ENCODE assay signal across 20 mouse cellular contexts in genomic region chr6:91609671-91610070, GRCm38 (mm10).
DNase-seq lines count a peak whose midpoint lies in the region; ATAC-seq lines count a peak whose summit lies in the region.
"Had no signal": no experiment of that assay in that cellular context is flagged by ENCODE, and none has a peak within 500 bp of the region (broad histone marks: within the 10 kb centered on the region; RNA-seq: fewer than 3 reads in every experiment).

No protein-coding gene starts in this region.

- H3K27me3 ChIP-seq in forebrain, embryonic 12.5 days: no peaks in the 10 kb centered on the region
- H3K27me3 ChIP-seq in forebrain, embryonic 15.5 days: no peaks in the 10 kb centered on the region
- no peaks in the 10 kb centered on the region for H3K27me3 ChIP-seq in kidney, embryonic 14.5 days (ENCODE audit: control insufficient read depth, insufficient read depth, low read length)
- H3K27me3 ChIP-seq in kidney, embryonic 16.5 days (ENCODE audit: insufficient read depth, low read length): no peaks in the 10 kb centered on the region
- H3K27me3 ChIP-seq in embryonic facial prominence, embryonic 14.5 days (replicated peaks; ENCODE audit: control insufficient read depth, insufficient read depth, low read length): no peaks in the 10 kb centered on the region
- H3K27me3 ChIP-seq: embryonic facial prominence, embryonic 15.5 days; forebrain, embryonic 13.5 days; Patski had no signal

- H3K27ac ChIP-seq in forebrain, embryonic 12.5 days: peak overlapping the region; percentile 25; the same call in 1 of the 2 replicates
- H3K27ac ChIP-seq in forebrain, embryonic 15.5 days (replicated peaks): no peak overlapping the region
- H3K27ac ChIP-seq in kidney, embryonic 14.5 days (ENCODE audit: low read depth, low read length): no peak overlapping the region
- H3K27ac ChIP-seq in kidney, embryonic 16.5 days (ENCODE audit: low read length): no peak overlapping the region
- no peak overlapping the region for H3K27ac ChIP-seq in embryonic facial prominence, embryonic 14.5 days (replicated peaks; ENCODE audit: low read depth, low read length)
- H3K27ac ChIP-seq: embryonic facial prominence, embryonic 15.5 days; forebrain, embryonic 13.5 days; heart, embryonic 15.5 days had no signal

- DNase-seq in embryonic facial prominence, embryonic 14.5 days (ENCODE audit: low spot score): peak; percentile 41
- DNase-seq in adrenal gland, postnatal 4 days (ENCODE audit: low spot score in 2 of 2): no peak
- DNase-seq: adrenal gland, postnatal 14 days; cerebellum, adult 2 months; gastrocnemius, postnatal 10 days; heart, adult 18-20 months had no signal

- no peak overlapping the region for H3K9ac ChIP-seq in forebrain, embryonic 12.5 days
- no peak overlapping the region for H3K9ac ChIP-seq in forebrain, embryonic 15.5 days (replicated peaks)
- 0 out of 2 replicates have a peak overlapping the region, but pooled peaks have one; percentile 23 for H3K9ac ChIP-seq in kidney, embryonic 14.5 days (ENCODE audit: low read depth, low read length)
- no peak overlapping the region; the same call in 1 of the 2 replicates for H3K9ac ChIP-seq in kidney, embryonic 16.5 days (replicated peaks; ENCODE audit: low read length)
- H3K9ac ChIP-seq in embryonic facial prominence, embryonic 14.5 days (ENCODE audit: low read depth, low read length): no peak overlapping the region
- H3K9ac ChIP-seq: embryonic facial prominence, embryonic 15.5 days; forebrain, embryonic 13.5 days; heart, embryonic 15.5 days had no signal

- no peak overlapping the region for H3K4me2 ChIP-seq in forebrain, embryonic 12.5 days
- no peak overlapping the region for H3K4me2 ChIP-seq in forebrain, embryonic 15.5 days (replicated peaks)
- H3K4me2 ChIP-seq in kidney, embryonic 14.5 days (replicated peaks; ENCODE audit: low read depth, low read length): no peak overlapping the region
- no peak overlapping the region for H3K4me2 ChIP-seq in kidney, embryonic 16.5 days (replicated peaks; ENCODE audit: low read depth, low read length)
- H3K4me2 ChIP-seq in embryonic facial prominence, embryonic 14.5 days (ENCODE audit: low read depth, low read length): no peak overlapping the region
- H3K4me2 ChIP-seq: embryonic facial prominence, embryonic 15.5 days; forebrain, embryonic 13.5 days; heart, embryonic 11.5 days; heart, embryonic 15.5 days had no signal

- no peak for ATAC-seq in forebrain, embryonic 12.5 days (ENCODE audit: low FRiP score)
- no peak for ATAC-seq in forebrain, embryonic 15.5 days (replicated peaks)
- ATAC-seq in kidney, embryonic 14.5 days (ENCODE audit: low FRiP score, low TSS enrichment): no peak
- no peak for ATAC-seq in kidney, embryonic 16.5 days (ENCODE audit: low FRiP score, low TSS enrichment)
- no peak; the same call in 1 of the 2 replicates for ATAC-seq in embryonic facial prominence, embryonic 14.5 days (ENCODE audit: low read depth)
- ATAC-seq: activated CD4-positive, CD25-positive, alpha-beta regulatory T cell, adult 4 months; forebrain, embryonic 13.5 days; hindbrain, embryonic 16.5 days; inflammation-experienced regulatory T-cells, adult 6 months; intestine, postnatal 0 days; Patski had no signal

- no peaks in the 10 kb centered on the region for H3K9me3 ChIP-seq in forebrain, embryonic 12.5 days
- H3K9me3 ChIP-seq in forebrain, embryonic 15.5 days: no peaks in the 10 kb centered on the region
- no peaks in the 10 kb centered on the region for H3K9me3 ChIP-seq in kidney, embryonic 14.5 days (ENCODE audit: control insufficient read depth, low read length)
- H3K9me3 ChIP-seq in kidney, embryonic 16.5 days (ENCODE audit: low read length): peaks cover 6% of the 10 kb centered on the region; the same call in 1 of the 2 replicates
- peaks cover 5% of the 10 kb centered on the region; the same call in 1 of the 2 replicates for H3K9me3 ChIP-seq in embryonic facial prominence, embryonic 14.5 days (ENCODE audit: control insufficient read depth, low read length)
- H3K9me3 ChIP-seq: embryonic facial prominence, embryonic 15.5 days; forebrain, embryonic 13.5 days; heart, embryonic 15.5 days had no signal

- H3K36me3 ChIP-seq in forebrain, embryonic 12.5 days (replicated peaks): no peaks in the 10 kb centered on the region
- H3K36me3 ChIP-seq in forebrain, embryonic 15.5 days: no peaks in the 10 kb centered on the region
- no peaks in the 10 kb centered on the region for H3K36me3 ChIP-seq in kidney, embryonic 14.5 days (ENCODE audit: control insufficient read depth, insufficient read depth, low read length)
- no peaks in the 10 kb centered on the region for H3K36me3 ChIP-seq in kidney, embryonic 16.5 days (ENCODE audit: insufficient read depth, low read length)
- no peaks in the 10 kb centered on the region for H3K36me3 ChIP-seq in embryonic facial prominence, embryonic 14.5 days (ENCODE audit: control insufficient read depth, insufficient read depth, low read length)
- H3K36me3 ChIP-seq: embryonic facial prominence, embryonic 15.5 days; heart, embryonic 15.5 days had no signal

- 12% methylated on average over 2 of the region's 2 CpGs for WGBS in forebrain, embryonic 12.5 days
- WGBS in forebrain, embryonic 15.5 days: 2% methylated on average over 2 of the region's 2 CpGs
- WGBS in kidney, embryonic 14.5 days: 59% methylated on average over 2 of the region's 2 CpGs
- WGBS in kidney, embryonic 16.5 days: 55% methylated on average over 2 of the region's 2 CpGs
- 32% methylated on average over 2 of the region's 2 CpGs for WGBS in embryonic facial prominence, embryonic 14.5 days

- H3K4me3 ChIP-seq in forebrain, embryonic 12.5 days (replicated peaks): no peak overlapping the region
- no peak overlapping the region for H3K4me3 ChIP-seq in forebrain, embryonic 15.5 days
- H3K4me3 ChIP-seq in kidney, embryonic 14.5 days (ENCODE audit: low read length): no peak overlapping the region
- no peak overlapping the region for H3K4me3 ChIP-seq in kidney, embryonic 16.5 days (ENCODE audit: low read length)
- no peak overlapping the region for H3K4me3 ChIP-seq in embryonic facial prominence, embryonic 14.5 days (ENCODE audit: low read depth, low read length)
- H3K4me3 ChIP-seq: embryonic facial prominence, embryonic 15.5 days; erythroblast, embryonic 14.5 days; forebrain, embryonic 13.5 days; heart, embryonic 15.5 days had no signal

- H3K4me1 ChIP-seq in forebrain, embryonic 12.5 days: peaks cover 7% of the 10 kb centered on the region; the same call in 1 of the 2 replicates
- no peaks in the 10 kb centered on the region for H3K4me1 ChIP-seq in forebrain, embryonic 15.5 days
- 0 out of 2 replicates have a peak, but pooled peaks cover 2% of the 10 kb centered on the region for H3K4me1 ChIP-seq in kidney, embryonic 14.5 days (ENCODE audit: control insufficient read depth, insufficient read depth, low read length)
- no peaks in the 10 kb centered on the region for H3K4me1 ChIP-seq in kidney, embryonic 16.5 days (ENCODE audit: insufficient read depth, low read length)
- no peaks in the 10 kb centered on the region for H3K4me1 ChIP-seq in embryonic facial prominence, embryonic 14.5 days (ENCODE audit: control insufficient read depth, insufficient read depth, low read length)
- H3K4me1 ChIP-seq: embryonic facial prominence, embryonic 15.5 days; heart, embryonic 15.5 days had no signal
